Mouse (Mus musculus): ENCODE data around the gene Car8. TPM values are rescaled to one million over a fixed set of nuclear protein-coding genes. Genes with fewer than 3 reads are reported as not detected.
A peak's percentile ranks its signal among the peaks of the same experiment; 100 is the strongest.
"Not testable (repeated sequence)": the region's sequence is repeated elsewhere in the genome, so short reads cannot be mapped to it uniquely, and the experiment has no call there.

Gene Car8
- total RNA-seq, 2 experiments from 2014 or later, result 0.27 TPM; not detected in 1

DNA sequence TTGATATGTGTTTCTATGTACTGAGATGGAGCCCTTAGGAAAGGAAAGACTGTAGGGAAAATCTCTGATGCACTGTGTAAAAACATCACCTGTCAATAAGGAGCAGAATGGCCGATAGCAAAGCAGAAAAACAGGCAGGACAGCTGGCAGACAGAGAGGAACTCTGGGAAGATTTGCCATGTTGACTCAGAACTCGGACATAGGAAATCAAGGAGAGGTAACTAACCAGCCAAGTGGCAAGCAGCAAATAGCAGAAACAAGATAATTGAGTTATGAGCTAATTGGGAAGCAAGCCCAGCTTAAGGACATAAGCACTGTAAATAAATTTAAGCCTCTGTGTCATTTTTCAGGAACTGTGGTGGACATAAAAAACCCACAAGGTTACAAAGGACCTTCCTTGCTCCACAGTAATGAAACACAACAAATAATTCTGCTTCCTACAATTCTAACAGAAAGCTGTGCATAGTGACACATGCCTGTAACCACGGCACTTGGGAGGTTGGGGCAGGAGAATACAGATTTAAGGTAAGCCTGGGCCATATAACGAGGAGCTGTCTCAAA lies 33.7 kb downstream of the Car8 start:
- no peak for ATAC-seq (ENCODE audit: poor library complexity, severe bottlenecking)

DNA sequence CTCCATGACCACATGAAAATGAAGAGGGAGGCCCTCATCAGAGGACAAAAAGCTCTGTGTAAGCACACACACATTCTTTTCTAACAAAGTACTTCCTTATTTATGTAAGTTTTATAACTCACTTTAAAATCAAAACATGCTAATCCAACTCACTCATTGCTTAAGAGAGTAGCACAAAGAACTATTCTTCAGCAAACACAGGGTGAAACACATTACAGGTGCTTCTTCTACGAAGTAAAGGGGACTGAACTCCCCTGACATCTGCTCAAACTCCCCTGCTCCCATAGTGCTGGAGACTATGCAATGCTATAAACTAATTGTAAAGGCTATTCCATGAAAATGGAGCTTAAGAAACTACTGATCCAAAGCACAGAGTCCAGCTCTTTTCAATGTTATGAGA lies 35.5 kb downstream of the Car8 start:
- ATAC-seq (ENCODE audit: poor library complexity, severe bottlenecking), result no peak

DNA sequence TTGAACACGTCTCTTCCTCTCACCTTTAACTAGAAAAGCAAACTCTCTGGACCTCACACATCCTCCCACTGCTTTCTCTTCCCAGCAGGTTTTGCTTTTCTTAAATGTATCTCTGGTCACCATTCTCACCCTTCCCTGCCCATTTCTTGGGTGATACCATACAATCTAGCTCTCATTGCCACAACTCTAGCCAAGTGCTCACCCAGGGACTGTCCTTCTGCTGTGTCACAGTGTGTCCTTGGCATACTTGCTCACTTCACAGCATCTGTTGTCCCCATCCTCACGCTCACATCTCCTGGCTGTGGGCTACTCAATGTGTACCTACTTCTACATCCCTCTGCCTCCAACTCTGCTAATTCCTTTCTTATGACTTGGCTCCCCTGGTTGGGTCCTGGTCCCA lies 37.2 kb downstream of the Car8 start:
- no peak for ATAC-seq (ENCODE audit: poor library complexity, severe bottlenecking)

DNA sequence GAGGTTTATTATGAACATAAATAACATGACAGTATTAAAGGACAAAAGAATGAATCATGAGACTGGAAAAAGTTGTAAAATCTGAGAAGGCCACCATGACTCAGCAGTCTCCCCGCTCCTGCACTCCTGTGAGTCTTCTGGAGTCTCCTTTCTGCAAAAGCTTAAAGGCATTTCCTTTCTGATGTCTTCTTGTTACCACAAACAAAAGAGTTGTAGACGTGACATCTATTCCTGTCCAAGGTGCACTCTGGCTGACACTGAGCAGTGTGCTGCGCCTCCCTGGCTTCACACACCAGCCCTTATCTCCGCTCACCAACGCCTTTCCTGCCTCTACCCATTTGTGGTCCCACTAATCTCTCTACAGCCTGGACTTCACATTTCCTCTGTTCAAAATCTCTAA lies 38.8 kb downstream of the Car8 start:
- ATAC-seq (ENCODE audit: poor library complexity, severe bottlenecking), result peak; percentile 49; the same call in 1 of the 2 replicates

DNA sequence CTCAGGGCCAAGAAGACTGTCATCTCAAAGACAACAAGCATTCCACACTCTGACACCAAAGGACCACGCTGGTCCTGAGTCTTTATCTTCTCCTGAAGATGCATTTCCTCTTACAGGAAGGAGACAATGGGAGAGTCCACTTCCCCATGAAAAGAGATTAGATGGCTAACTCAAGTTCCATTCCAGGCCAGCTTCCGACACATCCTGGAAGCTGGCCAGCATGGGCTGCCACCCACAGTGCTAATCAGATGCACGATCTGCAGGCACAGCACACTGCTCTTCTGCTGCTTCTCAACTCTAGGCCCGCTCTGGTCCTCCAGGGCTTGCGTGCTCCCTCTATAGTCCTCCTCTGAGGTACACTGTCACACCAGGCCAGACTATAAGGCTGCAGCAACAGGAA lies 40.8 kb downstream of the Car8 start:
- ATAC-seq (ENCODE audit: poor library complexity, severe bottlenecking), result no peak

DNA sequence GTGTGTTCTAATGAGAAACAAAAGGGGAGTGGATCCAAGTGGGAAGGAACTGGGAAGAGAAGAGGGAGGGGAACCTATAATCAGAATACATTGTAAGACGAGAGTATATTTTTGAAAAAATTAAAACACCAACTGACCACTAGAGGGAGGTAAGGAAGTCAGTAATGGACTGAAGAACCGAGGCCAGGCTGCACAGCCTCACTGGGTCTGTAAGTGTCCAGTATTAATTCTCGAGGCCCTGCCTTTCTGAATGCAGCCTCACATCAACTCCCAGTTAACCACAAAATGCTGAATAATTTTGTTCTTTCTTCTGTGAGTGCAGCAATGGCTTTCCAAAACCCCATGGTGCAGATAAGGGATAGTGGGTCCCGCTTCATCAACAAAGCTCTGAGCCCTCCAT lies 48.4 kb downstream of the Car8 start:
- ATAC-seq (ENCODE audit: poor library complexity, severe bottlenecking), result no peak

DNA sequence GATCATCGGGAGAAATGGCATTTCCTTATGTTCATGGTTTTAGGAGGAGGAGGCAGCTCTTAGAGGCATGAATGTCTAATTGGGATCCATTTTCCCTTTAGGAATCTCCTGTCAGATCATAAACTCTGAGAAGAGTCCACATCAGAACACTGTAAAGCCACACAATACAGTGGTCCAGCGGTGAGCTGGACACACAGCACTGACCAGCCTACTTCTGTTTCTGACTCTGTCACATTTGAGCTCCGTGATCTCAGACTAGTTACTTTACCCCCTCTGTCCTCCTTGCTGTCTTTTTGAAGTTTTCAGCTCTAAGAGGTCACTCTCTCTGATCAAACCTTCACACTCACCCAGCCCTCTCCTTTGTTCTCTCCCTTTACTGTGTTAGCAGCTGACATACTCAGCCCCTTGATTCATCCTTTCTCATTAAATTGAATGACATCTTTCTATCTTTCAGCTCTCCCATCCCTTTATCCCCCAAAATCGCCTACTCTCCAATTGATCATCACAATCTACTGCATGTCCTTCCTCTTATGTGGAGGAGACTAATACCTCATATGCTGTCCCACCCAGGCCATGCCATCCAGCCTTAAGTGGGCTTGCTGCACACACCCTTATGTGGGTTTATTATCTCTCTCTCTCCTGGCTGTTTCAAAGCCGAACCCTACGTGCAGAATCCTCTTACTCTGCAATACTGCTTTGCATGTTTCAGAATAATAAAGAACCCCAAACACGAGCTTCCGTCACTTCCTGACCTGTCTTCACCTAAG lies 51.7 kb downstream of the Car8 start:
- ATAC-seq (ENCODE audit: poor library complexity, severe bottlenecking), result no peak

DNA sequence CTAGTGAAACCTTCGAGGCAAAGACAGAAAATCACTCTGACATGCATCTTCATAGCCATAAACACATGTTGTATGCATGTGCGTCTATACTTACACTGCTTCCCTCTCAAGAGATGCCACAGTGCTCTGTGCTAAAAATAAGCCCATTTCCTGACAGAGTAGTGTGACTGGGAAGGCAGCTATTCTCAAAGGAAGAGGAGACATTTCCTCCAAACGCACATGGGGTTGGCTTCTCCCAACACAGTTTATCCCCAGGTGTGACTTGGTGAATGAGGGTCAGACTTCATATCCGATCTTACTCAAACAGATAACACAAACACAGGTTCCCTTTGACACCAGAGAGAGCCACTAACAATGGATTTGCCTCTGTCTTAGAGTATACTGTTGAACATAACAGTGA lies 58.3 kb downstream of the Car8 start:
- no peak for ATAC-seq (ENCODE audit: poor library complexity, severe bottlenecking)

DNA sequence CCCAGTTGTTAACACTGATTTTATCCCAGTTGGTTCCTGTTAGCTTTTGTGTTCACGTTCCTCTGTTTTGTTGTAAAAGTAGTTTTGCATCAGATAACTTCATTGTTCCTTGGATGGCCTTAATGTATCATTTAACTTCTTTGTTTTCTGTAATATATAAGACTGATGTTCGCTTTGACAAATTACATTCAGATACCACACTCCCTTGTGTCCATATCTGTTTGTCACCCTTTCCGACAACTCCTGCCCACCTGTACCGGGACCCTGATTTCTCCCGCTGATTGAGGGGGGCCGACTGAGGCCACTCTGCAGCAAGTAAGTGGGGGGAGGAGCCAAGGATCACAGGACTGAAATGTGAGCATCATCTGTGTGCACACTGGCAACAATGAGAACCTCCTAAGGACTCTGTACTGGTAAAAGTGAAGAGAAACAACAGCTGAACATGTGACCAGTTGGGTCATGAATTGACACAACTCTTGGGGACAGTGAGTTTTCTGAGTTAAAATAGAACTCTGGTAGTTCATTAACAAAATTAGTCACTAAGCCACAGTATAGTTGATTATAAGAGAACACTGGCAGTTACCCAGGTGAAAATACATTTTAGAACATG lies 84.1 kb downstream of the Car8 start:
- no peak for ATAC-seq (ENCODE audit: poor library complexity, severe bottlenecking)

DNA sequence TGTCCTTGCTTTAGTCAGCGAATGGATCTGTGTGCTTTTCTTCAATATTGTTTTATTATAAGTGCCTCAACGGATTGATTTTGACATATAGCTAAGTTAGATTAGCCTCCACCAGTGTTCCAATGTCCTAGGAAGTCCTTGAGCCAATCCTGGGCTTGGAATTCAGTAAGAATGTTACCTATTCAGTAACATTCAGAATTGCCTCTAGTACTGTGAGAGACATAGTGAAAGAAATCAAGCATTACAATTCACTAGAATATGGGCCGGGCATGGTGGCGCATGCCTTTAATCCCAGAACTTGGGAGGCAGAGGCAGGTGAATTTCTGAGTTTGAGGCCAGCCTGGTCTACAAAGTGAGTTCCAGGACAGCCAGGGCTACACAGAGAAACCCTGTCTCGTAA lies 84.9 kb downstream of the Car8 start:
- ATAC-seq (ENCODE audit: poor library complexity, severe bottlenecking), result not testable (repeated sequence)

DNA sequence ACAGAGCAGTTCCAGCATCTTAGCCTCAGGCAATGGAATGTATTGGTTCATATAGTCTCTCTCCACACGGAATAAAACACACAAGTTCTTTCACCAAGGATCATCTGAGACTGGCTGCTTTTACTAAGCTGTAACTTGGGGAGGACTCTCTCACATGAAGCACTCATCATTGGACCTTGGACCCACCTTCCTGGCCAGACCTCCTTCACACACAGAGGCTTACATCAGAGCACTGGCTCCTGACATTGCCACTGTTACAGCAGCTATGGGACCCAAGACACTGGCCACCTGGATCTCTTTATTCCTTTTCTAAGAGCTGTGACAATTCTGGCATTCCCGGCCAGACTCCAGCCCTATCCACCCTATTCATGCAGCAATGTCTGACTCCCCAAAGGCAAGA lies 101.4 kb downstream of the Car8 start:
- no peak for ATAC-seq (ENCODE audit: poor library complexity, severe bottlenecking)

DNA sequence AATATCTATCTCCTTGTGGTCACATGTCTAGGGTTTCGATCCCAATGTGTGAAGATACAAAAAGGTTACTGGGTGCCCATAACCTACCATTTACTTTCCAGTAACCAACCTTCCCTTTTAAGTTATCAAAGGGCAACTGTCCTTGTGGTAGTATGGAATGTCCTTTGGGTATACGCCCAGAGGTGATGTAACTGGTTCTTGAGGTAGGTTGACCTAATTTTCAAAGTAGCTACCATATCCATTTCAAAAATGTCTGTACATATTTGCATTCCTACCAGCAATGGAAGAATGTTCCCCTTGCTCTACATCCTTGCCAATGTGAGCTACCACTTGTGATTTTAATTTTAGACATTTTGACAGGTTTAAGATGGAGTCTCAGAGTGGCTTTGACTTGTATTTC lies 106.8 kb downstream of the Car8 start:
- ATAC-seq (ENCODE audit: poor library complexity, severe bottlenecking), result no peak

DNA sequence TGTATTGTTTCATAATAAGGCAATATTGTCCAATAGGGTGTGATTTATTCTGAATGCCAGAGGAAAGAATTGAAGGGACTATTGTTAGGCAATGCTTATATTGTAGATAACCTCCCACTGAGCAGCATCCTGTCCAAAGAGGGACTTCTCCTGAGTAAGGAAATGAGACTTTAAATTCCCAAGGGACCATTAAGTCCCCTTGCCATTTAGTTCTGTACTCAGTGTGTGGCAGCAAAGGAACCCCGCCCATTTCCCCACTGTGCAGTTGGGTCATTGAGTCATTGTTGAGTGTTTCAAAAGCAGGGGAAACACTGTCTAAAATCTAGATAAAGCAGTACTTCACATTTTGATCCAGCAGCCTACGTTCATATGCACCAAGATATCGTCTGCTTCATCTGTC lies 125.3 kb downstream of the Car8 start:
- ATAC-seq (ENCODE audit: poor library complexity, severe bottlenecking), result no peak

DNA sequence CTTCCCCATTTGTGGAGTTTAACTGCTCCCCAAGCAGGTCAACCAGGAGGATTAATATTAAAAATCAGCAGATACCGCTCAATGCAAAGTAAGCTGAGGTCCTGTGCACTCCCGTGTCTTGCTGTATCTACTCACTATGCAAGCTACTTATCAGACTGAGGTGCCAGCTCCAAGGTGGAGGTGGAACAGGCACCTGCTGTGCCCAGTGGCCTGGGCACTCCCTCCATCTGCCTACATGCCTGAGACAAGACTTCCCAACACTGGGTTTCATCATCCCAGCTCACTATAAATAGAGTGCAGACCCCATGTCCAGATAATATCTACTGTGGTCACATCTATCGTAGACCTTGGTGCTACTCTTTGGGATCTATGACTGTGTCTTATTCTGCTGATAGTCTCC lies 127.0 kb downstream of the Car8 start:
- ATAC-seq (ENCODE audit: poor library complexity, severe bottlenecking), result no peak

DNA sequence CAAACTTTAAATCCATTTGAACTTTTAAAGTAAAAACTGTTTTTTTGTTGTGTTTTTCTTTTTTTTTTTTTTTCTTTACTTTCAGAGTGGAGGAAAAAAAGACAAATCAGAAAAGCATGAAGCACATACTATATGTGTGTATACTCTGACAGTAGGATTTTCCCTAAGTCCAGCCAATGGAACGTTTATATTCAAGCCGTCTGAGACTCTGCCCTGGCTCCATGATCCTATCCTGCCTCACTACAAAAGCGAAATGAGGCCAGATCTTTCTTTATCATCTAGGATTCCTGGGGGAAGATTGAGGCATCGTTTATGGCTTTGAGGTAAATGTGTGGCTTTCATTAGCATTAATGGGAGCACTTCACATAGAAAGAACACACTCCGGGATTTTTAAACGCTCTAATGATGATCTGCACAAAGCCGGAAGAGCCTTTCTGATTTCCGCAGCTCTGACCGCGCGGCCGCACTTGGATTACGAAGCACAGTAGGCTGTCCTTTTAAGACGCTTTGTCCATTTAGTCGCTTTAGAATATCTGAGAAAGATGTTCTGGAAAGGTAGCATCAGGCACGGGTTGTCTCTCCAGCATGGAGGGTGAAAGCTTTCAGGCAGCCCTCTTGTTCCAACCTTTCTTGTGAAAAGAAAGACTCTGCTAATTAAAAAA lies 128.8 kb downstream of the Car8 start:
- ATAC-seq (ENCODE audit: poor library complexity, severe bottlenecking), result no peak

DNA sequence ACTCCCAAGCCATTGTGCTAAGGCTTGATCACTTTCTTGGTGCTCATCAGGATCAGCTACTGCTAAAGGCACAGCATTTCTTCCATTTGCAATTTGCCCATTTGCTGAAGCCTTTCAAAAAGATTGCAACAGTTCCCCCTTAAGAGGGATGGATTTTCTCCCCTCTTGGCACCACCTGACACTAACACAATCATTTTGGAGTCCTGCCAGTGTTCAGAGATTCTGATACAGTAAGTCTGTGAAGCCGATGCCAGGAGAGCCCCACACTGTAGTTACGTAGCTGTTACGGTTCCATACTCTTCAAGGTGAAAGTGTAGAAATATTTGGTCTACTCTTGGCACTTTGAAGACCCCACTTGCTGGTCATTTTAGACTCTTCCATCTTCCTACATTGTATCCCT lies 137.4 kb downstream of the Car8 start:
- no peak for ATAC-seq (ENCODE audit: poor library complexity, severe bottlenecking)

DNA sequence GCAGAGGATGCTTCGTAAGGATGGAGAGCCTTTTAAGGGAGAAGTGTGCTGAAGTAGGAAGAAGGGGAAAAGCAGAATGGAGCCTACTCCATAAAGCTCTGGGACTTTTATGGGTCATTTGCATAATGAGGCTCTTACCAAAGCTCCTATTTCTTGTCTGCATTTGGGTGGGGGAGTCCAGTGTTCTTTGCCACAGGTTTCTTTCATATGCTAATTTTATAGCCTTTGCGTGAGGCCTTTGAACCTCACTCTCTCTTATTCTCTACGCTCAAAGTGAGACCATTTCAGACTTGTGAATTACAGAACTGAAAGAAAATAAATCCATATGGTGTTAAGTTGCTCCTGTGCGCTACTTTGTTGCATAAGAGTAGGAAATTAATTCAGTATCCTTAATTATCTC lies 140.8 kb downstream of the Car8 start:
- no peak for ATAC-seq (ENCODE audit: poor library complexity, severe bottlenecking)

DNA sequence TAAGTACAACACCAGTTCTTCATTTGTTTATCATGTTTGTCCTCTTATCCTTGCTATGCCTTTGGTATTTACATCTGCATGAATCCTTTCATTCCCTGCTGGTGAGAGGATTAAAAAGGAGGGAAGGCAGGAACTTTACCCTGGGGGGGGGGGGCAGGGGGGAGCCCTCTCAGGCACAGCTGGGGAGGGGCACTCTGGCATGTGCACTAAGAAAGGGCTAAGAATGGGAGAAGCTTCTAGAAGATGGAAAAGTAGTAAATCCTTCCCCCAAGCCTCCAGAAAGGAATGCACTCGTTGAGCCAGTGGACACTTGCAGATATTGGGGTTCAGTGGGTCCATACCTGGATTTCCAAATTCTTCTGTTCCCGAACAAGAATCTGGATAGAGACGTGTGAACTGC lies 141.2 kb downstream of the Car8 start:
- ATAC-seq (ENCODE audit: poor library complexity, severe bottlenecking), result no peak

DNA sequence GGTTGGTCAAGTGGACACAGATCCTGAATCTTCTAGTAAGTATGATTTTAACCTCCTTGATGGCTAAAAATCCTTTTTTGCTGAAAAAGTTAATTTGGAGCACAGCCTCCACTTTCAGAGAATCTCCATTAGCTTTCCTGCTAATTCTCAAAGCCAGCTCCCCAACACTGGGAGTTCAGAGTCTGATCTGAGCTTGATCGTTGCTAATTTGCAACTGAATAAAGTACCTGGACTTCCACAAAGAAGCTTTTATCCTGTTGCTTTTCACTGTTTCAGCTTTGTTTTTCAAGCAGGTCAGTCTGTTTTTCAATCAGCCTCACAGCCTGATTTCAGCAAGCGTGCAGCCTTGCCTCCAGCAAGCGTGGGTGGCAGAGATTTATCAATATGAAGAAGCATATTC lies 145.3 kb downstream of the Car8 start:
- not testable (repeated sequence) for ATAC-seq (ENCODE audit: poor library complexity, severe bottlenecking)

Data from megakaryocyte, adult 5-6 weeks (primary cell).